Mouse (Mus musculus) ES-E14 (cell line): ENCODE results near the gene Gm10277.
A peak's percentile ranks its signal among the peaks of the same experiment; 100 is the strongest.

Source experiments
- HCFC1 ChIP-seq: IDR thresholded peaks from 2 replicates; pipeline ENCODE4 v1.6.1; 2012; ENCODE audit warnings: low read length, inconsistent platforms, borderline replicate concordance; ENCODE audit not compliant: insufficient read depth
- MAFK ChIP-seq: IDR thresholded peaks from 2 replicates; pipeline ENCODE4 v1.6.1; 2014; ENCODE audit warnings: mild to moderate bottlenecking, low read depth, low read length, inconsistent platforms; ENCODE audit not compliant: insufficient read depth

- TF ChIP-seq MAFK (peak; percentile 33; the same call in 1 of the 2 replicates), HCFC1 (no peak)
Measured at GRCm38 (mm10) chr11:77785396-77785767, 2.2 kb downstream of the Gm10277 start.
